Mouse (Mus musculus) lung, postnatal 25 days (tissue): Measurements from ENCODE around the gene Gng2.
"Not testable (repeated sequence)": the region's sequence is repeated elsewhere in the genome, so short reads cannot be mapped to it uniquely, and the experiment has no call there.

Experiments used
- DNase-seq: peaks from one replicate; pipeline ENCODE4 v3.0.0; 2022; ENCODE audit warnings: low spot score

Gene Gng2

DNA sequence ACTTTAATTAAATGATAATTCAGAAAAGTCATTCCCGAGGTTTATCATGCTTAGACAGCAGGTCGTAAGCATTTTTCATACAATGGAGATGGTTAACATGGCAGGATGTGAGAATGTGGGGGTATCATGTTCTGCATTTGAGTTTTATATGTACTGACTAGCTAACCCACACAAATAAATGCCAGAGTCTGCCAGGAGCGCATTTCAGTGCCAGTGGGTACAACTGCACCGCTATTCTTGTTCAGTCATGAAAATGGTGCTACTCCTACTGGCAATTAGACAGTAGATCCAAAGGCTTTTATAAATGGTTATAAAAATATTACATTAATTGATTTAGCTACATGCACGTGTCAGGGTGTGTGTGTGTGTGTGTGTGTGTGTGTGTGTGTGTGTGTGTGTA lies 38.9 kb downstream of the Gng2 start:
- DNase-seq: no peak

DNA sequence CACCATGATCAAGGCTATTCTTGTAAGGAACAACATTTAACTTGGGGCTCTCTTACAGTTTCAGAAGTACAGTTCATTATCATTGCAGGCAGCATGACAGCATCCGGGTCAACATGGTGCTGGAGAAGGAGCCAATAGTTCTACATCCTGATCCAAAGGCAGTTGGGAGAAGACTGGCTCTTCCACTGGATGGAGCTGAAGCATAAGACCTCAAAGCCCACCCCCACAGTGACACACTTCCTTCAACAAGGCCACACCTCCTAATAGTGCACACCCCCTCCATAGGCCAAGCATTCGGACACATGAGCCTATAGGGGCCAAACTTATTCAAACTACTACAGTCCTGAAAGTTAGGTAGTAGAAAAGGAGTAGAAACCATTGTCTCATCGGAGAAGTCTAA lies 42.3 kb downstream of the Gng2 start:
- no peak for DNase-seq

DNA sequence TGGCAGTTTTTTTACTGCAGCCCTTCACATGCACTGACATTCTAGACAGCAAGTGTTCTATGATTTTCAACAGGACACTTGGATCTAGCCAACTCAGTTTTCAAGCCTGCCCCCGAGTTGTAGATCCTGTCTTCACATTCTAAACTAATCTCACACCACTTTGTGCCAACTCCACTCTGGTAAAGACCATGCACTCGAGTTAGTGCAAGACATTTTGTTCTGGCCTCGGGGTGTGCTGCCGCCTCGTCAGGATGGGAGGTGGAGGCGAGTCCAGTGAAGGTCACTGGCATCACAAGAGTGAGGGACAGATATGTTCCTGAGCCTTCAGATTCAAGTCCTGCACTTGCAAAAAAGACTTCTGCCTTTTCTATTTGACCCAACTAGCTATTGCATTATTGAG lies 44.1 kb downstream of the Gng2 start:
- DNase-seq: no peak

DNA sequence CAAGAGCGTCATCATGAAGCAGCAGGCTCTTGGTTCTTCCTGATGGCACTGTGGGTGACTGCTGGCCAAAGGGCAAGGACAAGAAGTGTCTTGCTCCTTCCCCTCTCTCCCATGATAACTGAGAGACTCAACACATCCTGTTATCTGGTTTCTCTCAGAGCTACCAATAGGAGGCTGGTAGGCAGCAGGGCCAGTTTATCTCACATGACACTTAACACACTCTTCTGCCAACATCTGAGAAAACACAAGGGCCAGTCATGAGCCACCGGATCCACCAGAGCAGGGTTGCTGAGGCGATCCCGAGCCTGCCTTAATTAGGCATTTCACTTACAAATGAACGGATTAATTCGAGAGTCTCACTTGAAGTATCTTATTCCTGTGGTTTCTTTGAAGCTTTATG lies 49.5 kb downstream of the Gng2 start:
- DNase-seq: no peak

DNA sequence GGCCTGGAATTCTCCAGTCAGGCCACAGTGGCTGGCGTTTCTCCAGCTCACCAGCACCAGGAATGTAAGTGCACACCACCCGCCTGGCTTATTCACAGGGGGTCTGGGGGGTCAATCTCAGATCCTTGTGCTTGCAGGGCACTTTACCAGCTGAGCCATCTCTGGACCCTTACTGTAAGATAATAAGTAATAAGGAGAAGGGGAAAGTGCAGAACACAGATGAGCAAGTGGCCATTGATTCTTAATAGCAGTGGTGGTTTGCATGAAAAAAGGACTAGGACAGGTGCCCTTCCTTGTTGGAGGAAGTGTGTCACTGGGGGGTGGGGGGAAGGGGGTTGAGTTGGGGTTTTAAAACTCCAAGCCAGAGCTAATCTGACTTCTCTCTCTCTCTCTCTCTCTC lies 50.3 kb downstream of the Gng2 start:
- DNase-seq: no peak

DNA sequence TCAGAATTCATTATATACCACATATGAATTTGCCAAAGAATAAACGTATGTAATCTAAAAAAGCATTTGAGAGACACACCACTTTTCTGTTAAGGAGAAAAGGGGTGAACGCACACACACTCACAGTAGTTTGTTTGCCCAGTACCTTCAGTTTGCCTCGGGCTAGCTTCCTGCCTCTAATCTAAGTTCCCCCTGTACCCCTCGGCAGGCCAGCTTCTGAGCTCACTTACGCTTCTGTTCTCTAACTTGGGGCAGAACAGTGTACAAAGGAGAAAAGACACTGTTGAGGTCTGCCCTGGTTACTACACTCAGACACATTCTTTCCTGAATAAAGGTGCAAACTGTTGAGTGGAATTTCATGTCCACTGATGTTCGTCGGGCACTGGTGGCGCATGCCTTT lies 51.1 kb downstream of the Gng2 start:
- DNase-seq: no peak

DNA sequence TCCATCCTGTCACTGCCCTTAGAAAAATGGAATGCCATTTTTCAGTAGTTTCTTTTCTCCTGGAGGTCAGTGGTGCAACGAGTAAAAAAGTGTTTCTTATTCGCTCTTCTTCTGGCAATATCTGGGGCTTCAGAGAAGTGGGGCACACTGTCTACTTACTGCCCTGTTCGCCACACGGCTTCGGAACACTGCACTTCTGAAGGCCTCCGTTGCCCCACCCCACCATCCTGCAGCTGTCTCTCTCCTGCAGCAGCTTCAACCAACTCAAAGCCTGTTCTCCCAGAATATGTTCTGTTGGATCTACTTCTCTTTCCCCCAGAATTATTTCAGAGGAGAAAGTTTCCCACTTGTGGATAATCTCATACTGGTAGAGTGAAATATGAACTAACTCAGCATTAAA lies 52.3 kb downstream of the Gng2 start:
- no peak for DNase-seq

DNA sequence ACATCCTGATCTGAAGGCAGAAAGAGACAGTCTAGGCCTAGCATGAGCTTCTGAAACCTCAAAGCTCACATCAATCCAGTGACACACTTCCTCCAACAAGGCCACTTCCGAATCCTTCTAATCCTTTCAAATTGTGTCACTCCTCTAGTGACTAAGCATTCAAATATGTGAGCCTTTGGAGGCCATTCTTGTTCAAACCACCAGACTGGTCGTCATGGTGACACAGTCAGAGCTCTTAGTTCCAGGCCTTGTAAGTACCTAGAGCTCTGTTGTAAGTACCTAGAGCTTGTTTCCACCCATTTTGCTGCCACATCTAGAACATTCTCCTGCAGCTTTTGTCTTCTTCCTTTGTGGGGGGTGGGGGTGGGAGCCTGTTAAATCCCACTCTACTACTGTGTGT lies 53.3 kb downstream of the Gng2 start:
- no peak for DNase-seq

DNA sequence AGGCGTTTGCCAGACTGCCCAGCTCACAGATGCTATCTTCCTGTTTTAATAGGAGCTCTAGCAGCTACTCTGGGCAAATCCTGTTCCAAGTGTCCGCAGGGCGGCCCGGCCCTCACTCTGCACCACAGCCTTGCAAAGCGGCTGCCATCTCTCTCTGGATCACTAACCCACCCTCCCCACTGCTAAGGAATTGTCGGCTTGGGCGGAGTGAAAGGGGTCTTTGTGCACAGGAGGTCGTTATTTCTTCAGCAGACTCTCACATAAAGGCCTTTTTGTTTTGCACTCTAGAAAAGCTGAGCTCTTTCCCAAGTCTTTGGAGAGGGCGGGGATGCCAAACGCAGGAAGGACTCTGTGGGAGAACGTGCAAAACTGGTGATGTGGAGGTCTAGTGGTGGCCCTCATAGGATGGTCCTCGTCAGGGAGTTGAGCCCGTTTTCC lies 57.2 kb downstream of the Gng2 start:
- DNase-seq: no peak

DNA sequence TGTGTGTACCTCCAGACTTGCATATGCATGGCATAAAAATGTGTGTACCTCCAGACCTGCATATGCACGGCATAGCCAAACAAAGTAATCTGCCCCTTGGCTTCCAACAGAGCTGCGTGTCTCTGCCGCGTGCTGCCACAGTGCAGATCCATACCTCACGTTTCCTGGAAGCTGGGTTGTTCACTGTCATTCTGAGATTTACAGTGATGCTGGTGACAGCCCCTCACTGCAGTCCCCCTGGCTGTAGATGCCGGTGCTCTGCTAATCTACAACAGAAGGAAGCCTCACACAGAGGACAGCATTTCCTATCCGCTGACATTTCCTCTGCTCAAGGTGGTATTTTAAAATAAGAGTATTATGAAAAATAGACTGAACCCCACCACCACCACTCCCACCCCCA lies 57.6 kb downstream of the Gng2 start:
- no peak for DNase-seq

DNA sequence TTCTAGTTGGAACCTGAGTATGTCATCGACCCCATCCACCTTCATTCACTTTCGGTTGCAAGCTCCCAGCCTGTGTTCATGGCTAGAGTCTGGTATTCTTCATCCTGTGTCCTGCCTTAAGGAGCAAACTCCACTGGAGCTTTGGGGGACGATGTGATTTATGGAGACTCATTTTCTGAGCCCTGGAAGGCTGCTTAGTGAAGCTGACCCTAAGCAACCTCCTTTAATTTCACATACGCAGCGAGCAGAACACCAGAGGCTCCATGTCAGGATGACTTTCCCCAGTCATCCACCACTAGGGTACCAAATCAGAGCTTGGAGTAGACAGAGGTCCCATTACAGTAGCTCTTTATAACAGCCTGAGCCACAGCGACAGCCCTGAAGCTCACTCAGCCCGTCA lies 59.9 kb downstream of the Gng2 start:
- no peak for DNase-seq

DNA sequence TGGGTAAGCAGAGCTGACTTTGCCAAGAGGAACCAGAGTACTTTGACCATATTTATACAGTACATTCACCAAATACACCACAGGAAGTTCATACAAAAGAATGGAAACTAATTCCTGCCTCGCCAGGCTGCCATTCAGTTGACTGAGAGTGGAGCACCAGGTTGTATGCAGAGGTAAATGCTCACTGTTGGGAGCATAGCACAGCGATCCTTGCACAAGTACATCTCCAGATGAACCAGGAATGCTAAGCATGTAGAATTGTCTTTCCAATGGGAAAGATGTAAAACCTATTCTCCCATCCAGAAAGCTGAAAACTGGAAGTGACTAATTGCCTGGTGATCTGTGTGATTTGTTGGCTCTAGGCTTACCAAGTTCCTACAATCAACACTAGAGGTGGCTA lies 61.1 kb downstream of the Gng2 start:
- no peak for DNase-seq

DNA sequence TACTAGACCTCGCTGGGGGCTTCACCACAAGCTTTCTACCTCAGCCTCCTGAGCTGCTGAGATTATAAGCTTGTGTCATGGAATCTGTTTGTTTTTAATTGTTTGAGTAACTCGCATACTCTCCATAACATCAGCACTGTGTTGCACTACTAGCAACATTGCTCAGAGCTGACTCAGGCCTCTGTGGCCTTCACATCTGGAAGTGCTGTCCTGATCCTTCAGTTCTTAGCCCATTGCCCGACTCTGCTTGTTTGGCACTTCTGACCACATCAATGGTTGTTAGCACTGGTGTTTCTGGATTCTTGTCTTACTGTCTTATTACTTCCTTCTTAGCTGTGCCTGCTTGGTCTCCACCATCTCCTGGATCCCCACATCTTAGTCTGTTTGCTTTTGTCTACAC lies 64.5 kb downstream of the Gng2 start:
- DNase-seq: no peak

DNA sequence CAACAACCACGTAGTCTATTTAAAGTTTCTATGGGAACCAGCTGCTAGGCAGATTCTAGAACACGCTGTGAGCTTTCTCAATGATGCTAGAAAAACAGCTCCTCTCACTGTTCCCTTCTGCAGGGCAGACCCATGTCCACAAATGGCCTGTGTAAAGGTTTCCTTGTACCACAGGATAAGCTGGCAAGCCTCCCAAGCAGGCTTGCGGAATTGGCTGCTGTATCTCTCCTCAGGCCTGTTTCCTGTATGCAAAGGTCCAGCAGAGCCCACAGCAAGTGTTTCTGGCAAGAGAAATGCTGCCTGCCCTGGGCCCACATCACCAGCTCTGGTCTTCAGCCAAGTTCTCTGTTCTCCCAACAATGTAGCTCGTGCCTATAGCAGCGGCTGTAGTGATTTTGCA lies 71.8 kb downstream of the Gng2 start:
- DNase-seq: peak; percentile 69

DNA sequence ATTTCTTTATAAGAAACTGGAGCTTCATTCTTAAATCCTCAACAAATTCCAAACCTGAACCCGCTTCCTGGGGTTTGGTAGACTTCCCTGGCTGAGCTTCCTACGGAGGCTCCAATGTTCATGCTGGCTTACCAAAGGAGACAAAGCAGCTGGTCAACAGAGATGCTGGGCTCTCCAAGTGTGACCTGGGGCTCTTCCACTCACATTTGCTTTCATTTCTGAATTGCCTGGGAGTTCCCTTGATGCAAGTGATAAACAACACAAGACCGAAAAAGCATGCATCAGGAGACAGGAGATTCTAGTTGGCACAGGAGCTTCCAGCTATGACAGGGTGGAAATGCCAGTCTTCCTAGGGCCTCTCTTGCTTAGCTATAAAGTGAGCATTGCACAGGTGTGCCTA lies 72.6 kb downstream of the Gng2 start:
- DNase-seq: no peak

DNA sequence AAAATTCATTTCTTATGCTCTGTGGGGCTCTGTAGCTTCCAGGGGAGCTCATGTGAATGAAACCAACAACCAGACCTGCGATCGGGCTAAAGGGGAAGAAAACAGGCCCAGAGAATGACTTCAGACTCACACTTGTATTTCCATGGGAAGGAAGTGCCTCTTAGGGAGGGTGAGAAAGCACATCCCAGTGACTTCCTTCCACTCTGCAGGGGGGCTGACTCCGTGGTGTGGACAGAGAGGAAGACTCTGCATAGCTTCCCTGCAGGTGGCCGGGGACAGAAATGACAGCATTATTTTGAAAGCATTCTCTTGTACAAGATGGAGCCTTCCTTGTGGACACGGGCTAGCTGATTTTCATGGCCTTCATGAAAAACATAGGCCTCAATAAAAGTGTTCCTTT lies 73.4 kb downstream of the Gng2 start:
- DNase-seq: no peak

DNA sequence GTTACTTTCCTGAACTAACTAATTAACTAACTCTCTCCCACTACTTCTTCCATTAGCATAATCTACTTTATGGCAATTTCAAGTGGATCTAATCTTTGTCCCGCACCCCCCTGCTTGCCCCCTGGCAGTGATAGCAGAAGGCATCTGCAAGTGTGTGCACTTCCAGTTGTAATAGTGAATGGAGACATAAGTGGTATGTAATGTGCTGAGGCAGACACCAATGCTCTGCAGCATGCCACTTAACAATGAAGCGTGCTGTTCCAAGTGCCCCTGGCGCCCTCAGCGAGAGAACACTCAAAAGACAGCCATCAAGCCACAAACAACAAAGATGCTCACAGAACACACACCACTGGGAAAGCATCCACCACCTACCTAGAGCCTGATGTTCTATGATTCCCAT lies 76.9 kb downstream of the Gng2 start:
- no peak for DNase-seq

DNA sequence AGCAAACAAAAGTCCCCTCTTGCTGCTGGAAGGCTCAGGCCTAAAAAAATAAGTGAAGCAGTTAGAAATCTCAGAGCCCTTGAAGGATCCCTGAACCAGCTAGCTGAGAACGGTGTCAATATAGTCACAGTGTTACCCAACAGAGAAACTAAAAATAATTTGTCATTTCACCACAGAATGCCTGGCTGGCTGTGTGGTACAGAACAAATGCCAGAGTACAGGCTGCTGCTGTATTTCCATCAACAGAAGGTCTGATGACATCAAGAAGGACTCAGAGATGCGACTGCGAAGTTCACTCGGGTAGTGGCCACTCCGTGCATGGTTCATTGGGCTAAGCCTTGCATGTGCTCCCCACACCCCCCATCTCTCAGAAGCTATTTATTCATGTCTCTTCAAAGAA lies 89.9 kb downstream of the Gng2 start:
- DNase-seq: no peak

DNA sequence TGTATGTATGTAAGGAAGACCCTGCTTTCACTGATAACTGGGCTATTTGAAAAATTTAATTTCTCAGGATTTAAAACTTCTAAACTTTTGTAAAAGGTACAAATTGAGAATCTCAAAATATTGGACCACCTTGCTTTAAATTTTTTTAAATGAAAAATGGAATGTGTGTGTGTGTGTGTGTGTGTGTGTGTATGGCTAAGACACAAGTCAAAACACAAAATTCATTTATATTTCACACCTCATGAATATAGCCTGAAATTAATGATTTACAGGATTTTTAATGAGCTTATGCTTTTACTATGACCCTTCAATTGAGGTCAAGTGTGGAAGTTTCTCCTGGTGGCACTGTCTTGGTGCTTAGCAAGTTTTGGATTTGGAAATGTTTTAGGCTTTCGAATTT lies 93.0 kb downstream of the Gng2 start:
- not testable (repeated sequence) for DNase-seq

DNA sequence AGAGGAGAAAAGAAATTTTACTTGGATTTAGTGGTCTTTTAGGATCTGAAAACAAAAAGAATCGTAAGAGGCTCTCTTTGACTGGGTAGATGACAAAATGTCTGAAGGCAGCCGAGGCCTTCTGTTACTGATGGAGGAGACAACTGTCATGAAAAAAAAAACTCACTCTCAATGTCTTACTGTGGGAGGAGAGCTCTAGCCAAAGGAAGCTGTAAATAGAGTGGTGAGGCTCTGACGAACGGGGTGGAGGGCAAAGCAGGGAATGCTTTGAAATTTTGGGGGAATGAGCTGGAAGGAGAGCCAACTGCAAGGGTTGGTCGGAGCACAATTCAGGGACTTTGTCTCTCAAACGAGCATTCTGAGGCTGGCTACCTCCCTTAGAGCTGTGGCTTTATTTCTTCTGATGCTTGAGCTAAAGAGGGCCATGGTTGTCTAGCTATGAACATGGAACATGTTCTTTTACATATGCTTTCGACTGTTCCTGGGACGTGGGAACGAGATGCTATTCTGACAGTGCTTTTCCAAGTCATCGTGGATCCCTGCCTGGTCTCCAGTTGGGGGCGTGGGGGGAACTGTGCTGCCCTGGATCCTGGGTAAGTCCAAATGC lies 103.1 kb downstream of the Gng2 start:
- DNase-seq: no peak

DNA sequence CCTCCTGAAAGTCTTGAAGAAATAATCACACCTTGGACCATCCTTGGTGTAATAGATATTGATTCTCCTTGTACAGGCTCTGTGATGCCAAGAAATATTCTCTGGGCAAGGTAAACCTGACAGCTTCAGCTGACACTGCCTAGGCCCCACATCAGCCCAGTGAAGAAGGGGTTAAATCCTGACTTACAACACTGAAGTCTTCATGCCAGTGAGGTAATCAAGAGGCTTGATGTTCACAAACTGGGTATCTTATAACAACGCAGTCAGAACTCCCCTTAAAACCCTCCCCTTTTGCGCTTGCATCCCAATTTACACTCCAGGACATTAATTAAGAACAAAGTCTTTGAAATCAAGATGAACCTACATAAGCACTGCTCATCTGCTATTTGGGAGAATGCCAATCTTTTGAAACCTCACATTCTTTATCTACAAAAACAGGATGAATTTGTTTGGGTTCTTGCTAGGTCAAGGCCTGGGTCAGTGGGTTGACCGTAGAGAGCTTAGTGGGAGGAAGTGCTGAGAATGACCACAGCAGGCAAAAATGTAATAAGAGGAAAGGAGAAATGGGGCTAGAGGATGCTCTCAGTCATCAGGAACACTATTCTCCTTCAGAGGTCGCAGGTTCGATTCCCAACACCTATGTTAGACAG lies 110.0 kb downstream of the Gng2 start:
- peak; percentile 31 for DNase-seq

DNA sequence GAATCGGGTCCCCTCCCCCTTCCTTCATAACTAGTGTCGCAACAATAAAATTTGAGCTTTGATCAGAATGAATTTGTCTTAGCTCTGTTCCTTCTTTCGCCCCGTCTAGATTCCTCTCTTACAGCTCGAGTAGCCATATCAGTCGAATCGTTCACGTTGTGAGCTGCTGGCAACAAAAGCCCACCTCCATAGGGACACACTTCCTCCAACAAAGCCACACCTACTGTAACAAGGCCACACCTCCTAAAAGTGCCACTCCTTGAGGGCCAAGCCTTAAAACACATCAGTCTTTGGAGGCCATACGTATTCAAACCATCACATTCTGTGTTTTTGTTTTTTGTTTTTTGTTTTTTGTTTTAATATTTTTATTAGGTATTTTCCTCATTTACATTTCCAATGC lies 112.3 kb downstream of the Gng2 start:
- DNase-seq: not testable (repeated sequence)

DNA sequence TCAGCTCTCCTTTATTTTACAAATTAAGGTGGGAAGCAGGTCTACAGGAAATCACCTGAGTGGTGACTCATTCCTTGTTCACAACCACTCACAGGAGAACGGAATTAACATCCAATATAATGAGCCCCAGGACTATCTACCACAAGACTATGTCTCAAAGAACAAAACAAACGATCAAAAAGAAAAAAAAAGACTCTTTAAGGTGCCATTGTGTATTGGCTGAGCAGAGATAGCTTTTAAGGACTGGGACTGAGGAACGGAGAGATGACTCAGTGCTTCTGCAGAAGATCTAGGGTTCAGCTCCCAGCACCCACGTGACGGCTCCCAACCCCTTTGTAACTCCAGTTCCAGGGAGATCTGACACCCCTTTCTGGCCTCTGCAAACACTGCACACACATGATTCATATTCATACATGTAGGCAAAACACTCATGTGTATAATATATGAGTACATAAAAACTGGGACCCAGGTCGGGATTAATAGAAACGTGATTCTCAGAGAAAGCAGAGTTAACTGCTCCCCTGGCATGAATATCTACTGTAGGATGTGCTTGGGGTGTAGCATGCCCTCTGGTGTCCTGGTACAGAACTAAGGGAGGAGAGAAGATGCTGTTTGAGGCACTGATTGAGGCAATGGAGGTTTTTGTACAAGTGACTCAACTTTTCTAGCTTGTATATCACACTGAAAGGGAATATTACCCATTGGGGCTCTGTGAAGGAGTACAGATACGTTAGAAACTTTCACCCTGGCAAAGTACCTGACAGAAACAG lies 115.9 kb downstream of the Gng2 start:
- DNase-seq: no peak

DNA sequence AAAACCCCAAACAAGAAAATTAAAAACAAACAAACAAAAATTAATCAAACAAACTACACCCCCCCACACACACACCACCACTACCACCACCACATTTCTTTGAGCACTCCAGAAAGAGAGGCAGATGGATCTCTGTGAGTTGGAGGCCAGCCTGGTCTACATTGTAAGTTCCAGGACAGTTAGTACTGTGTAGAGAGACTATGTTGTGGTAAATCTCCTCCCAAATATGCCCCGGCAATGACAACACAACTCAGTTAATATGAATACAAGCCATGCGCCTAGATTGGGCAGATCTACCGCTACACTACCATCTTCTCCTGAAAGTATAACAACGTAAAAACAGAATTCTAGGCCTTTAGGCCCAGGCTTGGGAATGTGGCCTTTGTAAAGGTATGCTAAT lies 117.1 kb downstream of the Gng2 start:
- no peak for DNase-seq
